ENCODE assay signal across 10 mouse cellular contexts in genomic region chr4:136698404-136699083, GRCm38 (mm10).
DNase-seq lines count a peak whose midpoint lies in the region; ATAC-seq and TF ChIP-seq lines count a peak whose summit lies in the region.
"Had no signal": no experiment of that assay in that cellular context is flagged by ENCODE, and none has a peak within 500 bp of the region (broad histone marks: within the 10 kb centered on the region; RNA-seq: fewer than 3 reads in every experiment).

No protein-coding gene starts in this region.

- H3K36me3 ChIP-seq in hindbrain, embryonic 14.5 days (replicated peaks; ENCODE audit: control insufficient read depth, insufficient read depth): peaks cover 23% of the 10 kb centered on the region
- H3K36me3 ChIP-seq: liver, embryonic 15.5 days had no signal

- H3K4me3 ChIP-seq in layer of hippocampus, adult 2 months: no peak overlapping the region
- H3K4me3 ChIP-seq in hindbrain, embryonic 14.5 days (replicated peaks; ENCODE audit: low read length): no peak overlapping the region
- H3K4me3 ChIP-seq: liver, embryonic 15.5 days had no signal

- peak; percentile 23; the same call in 1 of the 2 replicates for TF ChIP-seq CTCF in layer of hippocampus, adult 2 months (conservative IDR thresholded peaks at IDR 0.05)

- no peak overlapping the region for H3K4me2 ChIP-seq in hindbrain, embryonic 14.5 days (replicated peaks)
- H3K4me2 ChIP-seq: liver, embryonic 15.5 days had no signal

- 61% methylated on average over 11 of the region's 11 CpGs for WGBS in hindbrain, embryonic 14.5 days

- H3K4me1 ChIP-seq in hindbrain, embryonic 14.5 days (replicated peaks; ENCODE audit: control insufficient read depth, insufficient read depth, low read length): peaks cover 13% of the 10 kb centered on the region
- H3K4me1 ChIP-seq: liver, embryonic 15.5 days had no signal

- no peaks in the 10 kb centered on the region for H3K27me3 ChIP-seq in hindbrain, embryonic 14.5 days (ENCODE audit: control insufficient read depth, insufficient read depth, low read length)
- H3K27me3 ChIP-seq: liver, embryonic 15.5 days had no signal

- ATAC-seq in hindbrain, embryonic 14.5 days (ENCODE audit: low FRiP score): peak; percentile 64; the same call in 1 of the 2 replicates
- no peak for ATAC-seq in erythroid progenitor cell, adult 5-6 weeks (replicated peaks; ENCODE audit: low FRiP score, poor library complexity, severe bottlenecking)

- no peaks in the 10 kb centered on the region for H3K9me3 ChIP-seq in hindbrain, embryonic 14.5 days (ENCODE audit: control insufficient read depth, low read length)
- H3K9me3 ChIP-seq: liver, embryonic 15.5 days had no signal

- 0 out of 2 replicates have a peak overlapping the region, but pooled peaks have one; percentile 23 for H3K27ac ChIP-seq in layer of hippocampus, adult 2 months
- peak overlapping the region; percentile 32; the same call in 1 of the 2 replicates for H3K27ac ChIP-seq in hindbrain, embryonic 14.5 days
- H3K27ac ChIP-seq: liver, embryonic 15.5 days had no signal

- DNase-seq in layer of hippocampus, adult 2 months (ENCODE audit: low spot score in 2 of 2): peak; percentile 13 to 28
- no peak for DNase-seq in layer of hippocampus, adult 9-11 months
- peak; percentile 95 to 97 for DNase-seq in cerebellum, postnatal 10 days
- peak; percentile 60 for DNase-seq in hindbrain, embryonic 14.5 days (ENCODE audit: low spot score)
- DNase-seq in retina, postnatal 1 day: peak; percentile 83
- DNase-seq in testis, postnatal 14 days (ENCODE audit: low spot score): no peak
- DNase-seq in urinary bladder, postnatal 25 days (ENCODE audit: low spot score): no peak
- DNase-seq: heart, postnatal 14 days had no signal

- H3K9ac ChIP-seq in hindbrain, embryonic 14.5 days: no peak overlapping the region
- H3K9ac ChIP-seq: liver, embryonic 15.5 days had no signal

Comparison
In these comparisons a context has a peak if more than half of its experiments do, and no peak if none do; other contexts are left out.
1. DNase-seq: peak in layer of hippocampus, adult 2 months (2 of 2), cerebellum, postnatal 10 days (2 of 2), hindbrain, embryonic 14.5 days (single experiment) and retina, postnatal 1 day (single experiment); none in layer of hippocampus, adult 9-11 months (single experiment), testis, postnatal 14 days (single experiment) and urinary bladder, postnatal 25 days (single experiment).